Mouse (Mus musculus) liver, adult 2 months (tissue): Measurements from ENCODE around the gene Pak1.

Source experiments
- CTCF ChIP-seq: fragments of 200-500 bp; IDR thresholded peaks from 2 replicates; pipeline ENCODE4 v1.5.1; 2011; ENCODE audit warnings: low read depth, low read length, control low read depth
- POLR2A ChIP-seq: fragments of 200-500 bp; IDR thresholded peaks from 2 replicates; pipeline ENCODE4 v1.6.1; 2011; ENCODE audit warnings: low read length, control low read depth; ENCODE audit not compliant: insufficient read depth; ENCODE audit errors: extremely low read depth

GRCm38 (mm10) chr7:97842806-97843570 lies 54.6 kb downstream of the Pak1 start:
- no peak for TF ChIP-seq POLR2A
- peak; percentile 33; the same call in 1 of the 2 replicates for TF ChIP-seq CTCF
